8 mouse cellular contexts compared by ENCODE assay signal in the genomic region with DNA sequence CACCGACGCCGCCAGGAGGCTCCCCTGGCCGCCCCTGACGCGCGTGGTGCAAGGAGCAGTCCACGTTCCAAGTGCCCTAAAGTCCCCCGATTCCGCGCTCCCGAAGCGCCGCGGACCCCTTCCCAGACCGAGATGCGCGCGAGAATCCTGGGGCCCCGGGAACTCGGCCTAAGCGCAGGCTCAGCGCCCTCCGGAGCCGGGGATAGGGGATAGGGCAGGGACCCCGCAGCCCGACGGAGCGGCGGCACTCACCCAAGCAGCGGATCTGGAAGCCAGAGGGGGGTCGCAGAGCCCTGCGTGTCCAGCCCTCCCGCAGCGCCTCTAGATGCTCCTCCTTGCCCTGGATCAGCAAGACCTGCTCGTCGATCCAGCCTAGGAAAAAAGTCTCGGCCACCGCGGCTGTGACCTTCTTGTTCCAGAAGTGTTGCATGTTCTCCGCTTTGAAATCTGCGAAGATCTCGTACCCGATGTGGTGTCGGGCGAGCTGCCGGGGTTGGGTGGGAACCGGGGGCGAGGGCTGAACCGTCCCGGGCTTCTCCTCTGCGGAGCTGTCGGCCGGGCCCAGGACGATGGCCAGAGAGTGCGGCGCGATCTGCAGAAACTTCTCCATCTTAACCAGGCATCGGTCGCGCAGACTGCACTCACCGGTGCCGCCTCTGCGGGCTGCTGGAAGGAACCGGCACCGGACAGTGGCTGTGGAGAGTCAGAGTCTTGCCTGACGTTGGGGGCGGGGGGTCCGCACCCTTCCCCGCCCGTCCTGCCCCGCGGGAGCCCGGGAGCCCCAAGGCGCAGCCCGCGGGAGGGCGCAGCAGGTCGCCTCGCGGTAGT. TPM values are rescaled to one million over a fixed set of nuclear protein-coding genes. Genes with fewer than 3 reads are reported as not detected.
DNase-seq lines count a peak whose midpoint lies in the region; ATAC-seq and TF ChIP-seq lines count a peak whose summit lies in the region.

No protein-coding gene starts in this region.

- H3K27me3 ChIP-seq in ES-Bruce4 (ENCODE audit: control insufficient read depth, insufficient read depth, low read length, poor library complexity, severe bottlenecking) = peaks cover 44% of the 10 kb centered on the region
- peaks cover 66% of the 10 kb centered on the region for H3K27me3 ChIP-seq in embryonic facial prominence, embryonic 14.5 days (replicated peaks; ENCODE audit: control insufficient read depth, insufficient read depth, low read length)
- peaks cover 81% of the 10 kb centered on the region for H3K27me3 ChIP-seq in limb, embryonic 13.5 days
- H3K27me3 ChIP-seq in midbrain, embryonic 15.5 days (replicated peaks) = peaks cover 57% of the 10 kb centered on the region

- H3K4me3 ChIP-seq in ES-Bruce4 (ENCODE audit: low read depth, low read length) = peak overlapping the region; percentile 84
- H3K4me3 ChIP-seq in embryonic facial prominence, embryonic 14.5 days (ENCODE audit: low read depth, low read length) = peak overlapping the region; percentile 77
- peak overlapping the region; percentile 68 for H3K4me3 ChIP-seq in limb, embryonic 13.5 days
- peak overlapping the region; percentile 52 for H3K4me3 ChIP-seq in midbrain, embryonic 15.5 days

- ATAC-seq in cerebellum, adult (ENCODE audit: insufficient number of reproducible peaks, low FRiP score, low TSS enrichment) = no peak
- peak; percentile 67 for ATAC-seq in embryonic facial prominence, embryonic 14.5 days (ENCODE audit: low read depth)
- ATAC-seq in limb, embryonic 13.5 days (ENCODE audit: low FRiP score, low read depth) = peak; percentile 46; the same call in 1 of the 2 replicates
- peak; percentile 80 for ATAC-seq in midbrain, embryonic 15.5 days (replicated peaks)

- intact Hi-C loops in heart, postnatal 36 days (cut with DNase I) = loop anchor here (2.0 to 10.0 kb wide), 4 partner anchors 32 to 262 kb away; partner anchors contain the start of genes Ing2, Rwdd4a and Trappc11

- H3K4me1 ChIP-seq in ES-Bruce4 (ENCODE audit: control insufficient read depth, insufficient read depth, low read length) = no peaks in the 10 kb centered on the region
- H3K4me1 ChIP-seq in embryonic facial prominence, embryonic 14.5 days (ENCODE audit: control insufficient read depth, insufficient read depth, low read length) = peaks cover 11% of the 10 kb centered on the region; the same call in 1 of the 2 replicates
- H3K4me1 ChIP-seq in limb, embryonic 13.5 days = peaks cover 26% of the 10 kb centered on the region
- peaks cover 22% of the 10 kb centered on the region for H3K4me1 ChIP-seq in midbrain, embryonic 15.5 days

- no peaks in the 10 kb centered on the region for H3K36me3 ChIP-seq in ES-Bruce4 (ENCODE audit: control insufficient read depth, insufficient read depth, low read length, poor library complexity, severe bottlenecking)
- no peaks in the 10 kb centered on the region for H3K36me3 ChIP-seq in embryonic facial prominence, embryonic 14.5 days (ENCODE audit: control insufficient read depth, insufficient read depth, low read length)
- no peaks in the 10 kb centered on the region for H3K36me3 ChIP-seq in limb, embryonic 13.5 days
- no peaks in the 10 kb centered on the region for H3K36me3 ChIP-seq in midbrain, embryonic 15.5 days (replicated peaks)

- 0% methylated on average over 58 of the region's 81 CpGs for WGBS in embryonic facial prominence, embryonic 14.5 days
- under 1% methylated on average over 75 of the region's 81 CpGs for WGBS in limb, embryonic 13.5 days
- WGBS in midbrain, embryonic 15.5 days = under 1% methylated on average over 81 of the region's 81 CpGs

- peak overlapping the region; percentile 98 for H3K4me2 ChIP-seq in embryonic facial prominence, embryonic 14.5 days (ENCODE audit: low read depth, low read length)
- peak overlapping the region; percentile 95 for H3K4me2 ChIP-seq in limb, embryonic 13.5 days (replicated peaks)
- peak overlapping the region; percentile 98 for H3K4me2 ChIP-seq in midbrain, embryonic 15.5 days

- DNase-seq in cerebellum, postnatal 25 days = peak; percentile 17 to 19
- no peak for DNase-seq in embryonic facial prominence, embryonic 14.5 days (ENCODE audit: low spot score)
- DNase-seq in heart, postnatal 36 days = peak; percentile 36 to 48
- DNase-seq in urinary bladder, postnatal 36 days (ENCODE audit: low spot score in 2 of 2) = peak; percentile 8 to 26

- no peaks in the 10 kb centered on the region for H3K9me3 ChIP-seq in ES-Bruce4 (replicated peaks; ENCODE audit: control insufficient read depth, insufficient read depth, low read length, poor library complexity, severe bottlenecking)
- H3K9me3 ChIP-seq in embryonic facial prominence, embryonic 14.5 days (ENCODE audit: control insufficient read depth, low read length) = no peaks in the 10 kb centered on the region
- no peaks in the 10 kb centered on the region for H3K9me3 ChIP-seq in limb, embryonic 13.5 days
- no peaks in the 10 kb centered on the region for H3K9me3 ChIP-seq in midbrain, embryonic 15.5 days

- no peak for TF ChIP-seq EP300 in ES-Bruce4 (IDR thresholded peaks at IDR 0.05; ENCODE audit: insufficient read depth, low read depth, low read length)

- no peak overlapping the region for H3K27ac ChIP-seq in ES-Bruce4 (ENCODE audit: insufficient read depth, low read length)
- H3K27ac ChIP-seq in embryonic facial prominence, embryonic 14.5 days (replicated peaks; ENCODE audit: low read depth, low read length) = peak overlapping the region; percentile 63
- H3K27ac ChIP-seq in limb, embryonic 13.5 days = no peak overlapping the region; the same call in 1 of the 2 replicates
- H3K27ac ChIP-seq in midbrain, embryonic 15.5 days = no peak overlapping the region

- TF ChIP-seq CTCF in ES-Bruce4 (IDR thresholded peaks at IDR 0.05; ENCODE audit: low read depth, low read length) = no peak

- no peak for TF ChIP-seq POLR2A in ES-Bruce4 (IDR thresholded peaks at IDR 0.05; ENCODE audit: insufficient read depth, low read length)

- peak overlapping the region; percentile 67 for H3K9ac ChIP-seq in ES-Bruce4 (ENCODE audit: low read depth, poor library complexity, severe bottlenecking)
- H3K9ac ChIP-seq in embryonic facial prominence, embryonic 14.5 days (ENCODE audit: low read depth, low read length) = peak overlapping the region; percentile 71
- peak overlapping the region; percentile 73 for H3K9ac ChIP-seq in limb, embryonic 13.5 days
- H3K9ac ChIP-seq in midbrain, embryonic 15.5 days = peak overlapping the region; percentile 23

RNA-seq across cellular contexts. Expression of gene Stox2, which starts 33.3 kb away (rescaled TPM):
- polyA plus RNA-seq in ES-Bruce4 (2011; ENCODE audit: insufficient read depth, insufficient read length, low read depth, missing spikeins) = 5.1 and 6.0 TPM in 2 replicates
- 14.2 and 15.0 TPM in 2 replicates for polyA plus RNA-seq in embryonic facial prominence, embryonic 14.5 days (2014; fragmentation: Nextera tagmentation; extraction: Ambion mirVana)
- total RNA-seq in heart, postnatal 36 days (2021) = 10 to 100 TPM; 10.1 to 13.6 TPM
- polyA plus RNA-seq in limb, embryonic 13.5 days (2015; fragmentation: Nextera tagmentation; extraction: Ambion mirVana) = 21.4 and 24.1 TPM in 2 replicates
- polyA plus RNA-seq in midbrain, embryonic 15.5 days (2015; fragmentation: Nextera tagmentation; extraction: Ambion mirVana) = 51.3 and 51.9 TPM in 2 replicates

Comparison
In these comparisons a context has a peak if more than half of its experiments do, and no peak if none do; other contexts are left out.
1. H3K9ac ChIP-seq: peak in every context shown above with its lines; median percentile 73 in limb, embryonic 13.5 days; 71 in embryonic facial prominence, embryonic 14.5 days; 67 in ES-Bruce4; 23 in midbrain, embryonic 15.5 days.